Mouse (Mus musculus) liver, embryonic 14.5 days (tissue): ENCODE data around the gene Taf8. TPM values are rescaled to one million over a fixed set of nuclear protein-coding genes. Genes with fewer than 3 reads are reported as not detected.

ENCODE experiments used
- ATAC-seq: fragments of 200-750 bp; cut with Nextera tagmentation; 2 replicates; pipeline ENCODE4 v1.8.0; 2017; ENCODE audit warnings: moderate number of reproducible peaks, mild to moderate bottlenecking, moderate library complexity; ENCODE audit not compliant: insufficient read depth
- DNase-seq, 3 experiments: peaks; one replicate each; pipeline ENCODE4 v3.0.0-alpha.2; 2012 to 2013; ENCODE audit warnings: low read depth in 3 of 3, low spot score in 3 of 3
- H3K27ac ChIP-seq: fragments of 300-500 bp; sonication (generic); 2 replicates; pipeline ENCODE4 v1.5.1; 2014; ENCODE audit warnings: moderate library complexity, mild to moderate bottlenecking, control low read depth, inconsistent platforms
- H3K27me3 ChIP-seq: fragments of 300-500 bp; sonication (generic); 2 replicates; pipeline ENCODE4 v1.6.1; 2014; ENCODE audit warnings: mild to moderate bottlenecking, low read length, moderate library complexity; ENCODE audit not compliant: control insufficient read depth, insufficient read depth
- H3K36me3 ChIP-seq: fragments of 300-500 bp; sonication (generic); replicated peaks from 2 replicates; pipeline ENCODE4 v1.6.1; 2014; ENCODE audit warnings: low read depth; ENCODE audit not compliant: control insufficient read depth, insufficient read depth
- H3K4me1 ChIP-seq, 2 experiments: fragments of 200-500 bp in 1 of 2; fragments of 300-500 bp in 1 of 2; sonication (generic) in 1 of 2; replicated peaks; 2 replicates each; pipeline ENCODE4 v1.6.1; 2012 to 2014; ENCODE audit warnings: antibody characterized with exemption in 1 of 2, inconsistent platforms in 1 of 2, low read length in 1 of 2; ENCODE audit not compliant: control insufficient read depth in 2 of 2, insufficient read depth in 2 of 2
- H3K4me2 ChIP-seq: fragments of 300-500 bp; sonication (generic); 2 replicates; pipeline ENCODE4 v1.6.1; 2014; ENCODE audit warnings: low read depth, mild to moderate bottlenecking, control low read depth, moderate library complexity
- H3K4me3 ChIP-seq, 2 experiments: fragments of 200-500 bp in 1 of 2; fragments of 300-500 bp in 1 of 2; sonication (generic) in 1 of 2; 2 replicates each; pipeline ENCODE4 v1.5.1; 2012 to 2014; ENCODE audit warnings: low read depth in 2 of 2, low read length in 2 of 2, mild to moderate bottlenecking in 2 of 2, control low read depth in 1 of 2, inconsistent platforms in 1 of 2, moderate library complexity in 1 of 2; ENCODE audit not compliant: insufficient read depth in 1 of 2
- H3K9ac ChIP-seq: fragments of 300-500 bp; sonication (generic); replicated peaks from 2 replicates; pipeline ENCODE4 v1.6.1; 2014; ENCODE audit warnings: mild to moderate bottlenecking, control low read depth, moderate library complexity
- H3K9me3 ChIP-seq: fragments of 300-500 bp; sonication (generic); 2 replicates; pipeline ENCODE4 v1.6.1; 2016; ENCODE audit warnings: low read length, mixed read lengths; ENCODE audit not compliant: control insufficient read depth
- CTCF ChIP-seq: IDR thresholded peaks from 2 replicates; pipeline ENCODE4 v1.5.1; 2016; ENCODE audit warnings: antibody characterized with exemption, low read depth, control low read depth
- EP300 ChIP-seq: IDR thresholded peaks from 2 replicates; pipeline ENCODE4 v1.6.1; 2016; ENCODE audit warnings: antibody characterized with exemption, low read depth
- WGBS: fragments of 180-500 bp; shearing (Covaris S2); extraction: QIAGEN DNeasy Blood & Tissue Kit; methylation state at CpG from one replicate; pipeline ENCODE4 v1.1.7; 2014; ENCODE audit not compliant: insufficient replicate concordance; 5-methylcytosine and 5-hydroxymethylcytosine counted together
- polyA plus RNA-seq, 2 experiments: library from polyadenylated mRNA; depleted of rRNA in 1 of 2; stranded (reverse) in 1 of 2; unstranded in 1 of 2; fragments of >200 nt; fragmentation: Nextera tagmentation in 1 of 2; extraction: Ambion mirVana in 1 of 2; gene quantifications; 2 replicates each; pipeline versions ENCODE4 v1.2.1 to v1.2.3; 2012 to 2014

Taf8 gene
- polyA plus RNA-seq, 2 experiments, result 10.4 to 15.5 TPM

DNA sequence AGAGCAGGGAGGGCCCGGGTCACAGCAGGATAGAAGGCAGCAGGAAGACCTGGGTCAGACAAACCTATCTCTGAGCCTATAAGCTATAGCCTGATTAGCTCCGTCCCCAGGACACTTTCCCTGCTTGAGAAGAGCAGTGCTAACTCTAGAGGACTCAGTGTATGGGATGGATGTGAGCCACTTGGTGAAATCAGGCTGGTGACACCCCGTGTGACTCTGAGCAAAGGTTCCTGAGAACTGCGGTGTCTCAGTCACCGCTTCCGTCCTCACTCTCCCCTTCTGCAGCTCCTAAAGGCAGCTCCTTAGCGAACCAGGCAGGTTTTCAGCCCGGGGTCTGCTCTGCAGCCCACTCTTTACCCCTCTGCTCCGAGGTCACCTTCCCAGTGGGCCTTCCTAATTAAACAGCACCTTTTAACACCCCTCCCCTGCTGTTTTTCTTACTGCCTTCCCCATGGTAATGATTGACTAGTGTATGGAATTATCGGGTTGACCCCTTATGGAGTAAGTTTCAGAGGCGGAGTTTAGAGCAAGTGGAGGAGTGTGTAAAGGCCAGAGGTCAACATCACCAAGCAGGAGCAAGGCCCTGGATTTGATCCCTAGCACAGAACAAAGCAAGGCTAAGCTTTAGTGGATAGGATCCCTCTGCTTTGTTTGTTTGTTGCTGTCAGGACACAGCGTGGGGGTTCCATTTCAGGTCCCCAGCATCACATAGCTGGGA is 37.7 kb downstream of the Taf8 start:
- Histone ChIP-seq H3K27me3 (peaks cover 7% of the 10 kb centered on the region), H3K4me3 (no peak overlapping the region), H3K4me2 (peak overlapping the region; percentile 15; the same call in 1 of the 2 replicates), H3K27ac (no peak overlapping the region), H3K9me3 (no peaks in the 10 kb centered on the region), H3K4me1 (peaks cover 0 to 14% of the 10 kb centered on the region in 2 experiments; a peak in 2 of 4 replicates), H3K36me3 (no peaks in the 10 kb centered on the region), H3K9ac (no peak overlapping the region)
- DNase-seq (no peak), ATAC-seq (peak; percentile 61; the same call in 1 of the 2 replicates)
- WGBS, result 55% methylated on average over 12 of the region's 12 CpGs
- no peak for TF ChIP-seq EP300
- no peak for TF ChIP-seq CTCF

DNA sequence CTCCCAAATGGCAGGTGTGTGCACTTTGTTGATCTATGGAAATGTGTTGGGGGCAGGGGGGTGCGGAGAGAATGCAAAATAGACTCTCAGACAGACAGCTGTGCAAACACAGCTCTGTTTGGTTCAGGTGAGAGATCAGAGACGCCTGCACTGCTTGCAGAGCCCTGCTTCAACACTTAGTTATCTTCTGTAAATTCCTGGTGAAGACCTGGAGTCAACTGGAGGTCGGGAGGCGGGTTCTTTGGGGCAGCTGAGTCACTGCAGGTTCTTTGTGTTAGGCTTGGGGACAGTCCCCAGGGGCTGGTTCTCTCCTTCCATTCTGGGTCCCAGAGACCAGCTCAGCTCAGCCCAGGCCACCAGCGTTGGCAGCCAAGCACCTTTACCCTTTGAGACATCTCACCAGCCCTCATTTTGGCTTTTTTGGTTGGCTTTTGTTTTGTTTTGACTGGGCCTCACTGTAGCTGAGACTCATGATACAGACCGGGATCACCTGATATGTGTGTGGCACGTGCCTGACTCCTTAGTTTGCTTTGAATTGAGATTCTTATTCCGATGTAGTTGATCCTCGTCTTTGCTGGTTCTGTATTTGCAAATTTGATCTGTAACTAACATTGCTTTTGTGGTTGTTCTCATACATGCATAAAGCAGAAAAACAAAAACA is 39.2 kb downstream of the Taf8 start:
- H3K4me3 ChIP-seq, result no peak overlapping the region
- ATAC-seq, result peak; percentile 19; the same call in 1 of the 2 replicates
- no peak overlapping the region for H3K9ac ChIP-seq
- 43% methylated on average over 9 of the region's 9 CpGs for WGBS
- H3K27me3 ChIP-seq, result peaks cover 4% of the 10 kb centered on the region
- H3K27ac ChIP-seq, result no peak overlapping the region
- TF ChIP-seq CTCF (no peak), EP300 (no peak)
- no peak overlapping the region for H3K4me2 ChIP-seq
- no peak for DNase-seq
- no peaks in the 10 kb centered on the region for H3K9me3 ChIP-seq
- no peaks in the 10 kb centered on the region for H3K36me3 ChIP-seq
- H3K4me1 ChIP-seq, result peaks cover 0 to 14% of the 10 kb centered on the region in 2 experiments; a peak in 2 of 4 replicates

DNA sequence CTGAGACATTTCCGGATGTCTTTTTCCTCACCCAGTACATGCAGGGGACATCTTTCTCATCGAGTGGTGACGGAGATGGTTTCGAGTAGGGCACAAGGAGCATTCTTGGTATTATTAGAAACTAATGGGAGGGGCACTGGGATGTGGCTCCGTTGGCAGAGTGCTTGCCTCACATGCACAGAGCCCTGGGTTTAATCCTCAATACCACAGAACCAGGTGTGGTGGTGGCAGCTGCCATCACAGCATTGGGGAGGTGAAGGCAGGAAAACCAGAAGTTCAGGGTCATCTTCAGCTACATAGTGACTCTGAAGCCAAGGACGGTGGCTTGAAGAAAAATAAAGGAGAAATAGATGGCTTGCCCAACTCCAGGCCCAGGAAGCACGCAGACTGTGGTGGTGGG is 39.9 kb downstream of the Taf8 start:
- Histone ChIP-seq H3K4me3 (no peak overlapping the region), H3K4me2 (no peak overlapping the region), H3K9ac (no peak overlapping the region), H3K27ac (no peak overlapping the region), H3K4me1 (peaks cover 0 to 14% of the 10 kb centered on the region in 2 experiments; a peak in 2 of 4 replicates), H3K9me3 (no peaks in the 10 kb centered on the region), H3K27me3 (no peaks in the 10 kb centered on the region), H3K36me3 (no peaks in the 10 kb centered on the region)
- 65% methylated on average over 7 of the region's 7 CpGs for WGBS
- TF ChIP-seq CTCF (no peak), EP300 (no peak)
- ATAC-seq (no peak), DNase-seq (no peak)

DNA sequence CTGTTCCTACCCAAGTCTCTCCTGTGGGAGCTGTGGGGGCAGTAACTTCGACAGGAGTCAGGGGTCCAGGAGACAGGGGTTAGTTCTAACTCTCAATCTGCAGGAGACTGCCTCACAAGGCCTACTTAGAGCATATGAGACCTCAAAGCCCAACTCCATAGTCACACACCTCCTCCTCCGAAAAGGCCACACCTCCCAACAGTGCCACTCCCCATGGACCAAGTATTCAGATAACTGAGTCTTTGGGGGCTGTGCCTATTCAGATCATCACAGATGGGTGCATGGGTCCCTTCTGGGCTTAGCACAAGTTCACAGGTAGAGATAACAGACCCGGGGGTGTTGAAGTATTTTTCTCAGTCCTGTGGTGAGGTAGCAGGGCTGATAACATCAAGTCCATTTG is 40.4 kb downstream of the Taf8 start:
- H3K27ac ChIP-seq, result no peak overlapping the region
- no peak for ATAC-seq
- H3K9ac ChIP-seq, result no peak overlapping the region

DNA sequence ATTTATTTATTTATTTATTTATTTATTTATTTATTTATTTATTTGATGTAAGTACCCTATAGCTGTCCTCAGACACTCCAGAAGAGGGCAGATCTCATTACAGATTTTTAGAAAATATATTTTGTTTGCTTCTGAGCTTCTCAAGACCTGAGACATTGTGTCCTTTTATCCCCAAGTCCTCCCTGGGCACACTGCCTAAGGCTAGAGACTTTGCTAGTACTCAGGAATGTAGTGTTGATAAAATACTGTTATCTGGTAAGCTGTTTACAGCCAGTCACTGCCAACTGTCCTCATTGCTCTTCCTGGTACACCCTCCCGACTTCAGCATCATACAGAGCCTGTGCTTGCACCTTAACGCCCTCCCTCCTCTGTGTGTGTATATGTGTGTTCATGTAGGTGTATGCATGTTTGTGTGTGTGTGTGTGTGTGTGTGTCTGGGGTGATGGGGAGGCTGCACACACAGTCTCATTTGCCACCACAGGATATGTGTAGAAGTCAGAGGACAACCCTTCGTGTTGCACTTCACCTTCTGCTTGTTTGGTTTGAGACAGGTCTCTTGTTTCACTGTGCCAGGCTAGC is 42.7 kb downstream of the Taf8 start:
- Histone ChIP-seq H3K36me3 (no peaks in the 10 kb centered on the region), H3K9ac (no peak overlapping the region), H3K4me2 (no peak overlapping the region), H3K27me3 (no peaks in the 10 kb centered on the region), H3K27ac (no peak overlapping the region), H3K4me1 (peaks cover 0 to 25% of the 10 kb centered on the region in 2 experiments; a peak in 3 of 4 replicates), H3K9me3 (no peaks in the 10 kb centered on the region), H3K4me3 (no peak overlapping the region)
- WGBS, result 32% methylated on average over 3 of the region's 3 CpGs
- no peak for ATAC-seq
- DNase-seq, result no peak
- no peak for TF ChIP-seq EP300
- TF ChIP-seq CTCF, result no peak

More for the DNA sequence above, 40.4 kb downstream of the Taf8 start:
- TF ChIP-seq CTCF, result no peak
- TF ChIP-seq EP300, result no peak
- no peak for DNase-seq
- H3K27me3 ChIP-seq, result no peaks in the 10 kb centered on the region
- H3K4me1 ChIP-seq, result peaks cover 0 to 17% of the 10 kb centered on the region in 2 experiments; a peak in 2 of 4 replicates
- WGBS, result 27% methylated on average over 3 of the region's 3 CpGs
- no peaks in the 10 kb centered on the region for H3K9me3 ChIP-seq
- H3K36me3 ChIP-seq, result no peaks in the 10 kb centered on the region
- H3K4me3 ChIP-seq, result no peak overlapping the region
- H3K4me2 ChIP-seq, result no peak overlapping the region
